Comparison of ENCODE assay signal across 7 mouse cellular contexts in the genomic region with DNA sequence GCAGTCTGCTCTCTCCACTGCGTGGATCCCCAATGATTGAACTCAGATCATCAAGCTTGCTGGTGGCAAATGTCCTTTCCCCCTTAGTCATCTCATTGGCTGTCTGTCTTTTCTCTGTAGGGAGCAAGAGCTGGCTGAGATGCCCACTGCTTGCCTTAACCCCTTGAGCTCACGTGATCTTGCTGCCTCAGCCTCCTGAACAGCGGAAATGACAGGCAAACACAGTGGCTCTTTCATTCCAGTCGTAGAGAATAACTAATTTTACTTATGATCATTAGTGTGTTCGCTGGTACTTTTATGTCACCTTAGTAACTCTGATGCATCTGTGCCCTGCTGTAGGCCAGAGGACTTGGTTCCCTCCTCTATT.
DNase-seq lines count a peak whose midpoint lies in the region; ATAC-seq and TF ChIP-seq lines count a peak whose summit lies in the region.

No protein-coding gene starts in this region.

- no peak for ATAC-seq in lung, embryonic 15.5 days (ENCODE audit: borderline replicate concordance, extremely low read depth, low FRiP score, low TSS enrichment)
- no peak for ATAC-seq in limb, embryonic 12.5 days (ENCODE audit: insufficient number of reproducible peaks, insufficient read depth, low FRiP score, low TSS enrichment, low read depth)

- 0 out of 2 replicates have a peak overlapping the region, but pooled peaks have one; percentile 78 for H3K27ac ChIP-seq in lung, embryonic 15.5 days
- H3K27ac ChIP-seq in forebrain, embryonic 10.5 days, result peak overlapping the region; percentile 77
- peak overlapping the region; percentile 64; the same call in 1 of the 2 replicates for H3K27ac ChIP-seq in limb, embryonic 12.5 days
- H3K27ac ChIP-seq in small intestine, adult 2 months (ENCODE audit: insufficient read depth, low read depth, low read length), result no peak overlapping the region

- H3K9me3 ChIP-seq in lung, embryonic 15.5 days, result no peaks in the 10 kb centered on the region
- H3K9me3 ChIP-seq in forebrain, embryonic 10.5 days, result no peaks in the 10 kb centered on the region
- no peaks in the 10 kb centered on the region for H3K9me3 ChIP-seq in limb, embryonic 12.5 days

- 67% methylated on average over 5 of the region's 5 CpGs for WGBS in lung, embryonic 15.5 days
- WGBS in forebrain, embryonic 10.5 days, result 64% methylated on average over 5 of the region's 5 CpGs
- WGBS in limb, embryonic 12.5 days, result 62% methylated on average over 5 of the region's 5 CpGs
- 61% methylated on average over 5 of the region's 5 CpGs for WGBS in small intestine, adult 2 months

- H3K27me3 ChIP-seq in lung, embryonic 15.5 days, result no peaks in the 10 kb centered on the region
- peaks cover 21% of the 10 kb centered on the region for H3K27me3 ChIP-seq in forebrain, embryonic 10.5 days (ENCODE audit: poor library complexity, severe bottlenecking)
- no peaks in the 10 kb centered on the region for H3K27me3 ChIP-seq in limb, embryonic 12.5 days
- no peaks in the 10 kb centered on the region for H3K27me3 ChIP-seq in small intestine, adult 2 months (ENCODE audit: control insufficient read depth, insufficient read depth, low read length)

- no peak overlapping the region for H3K9ac ChIP-seq in lung, embryonic 15.5 days
- peak overlapping the region; percentile 57; the same call in 1 of the 2 replicates for H3K9ac ChIP-seq in limb, embryonic 12.5 days (replicated peaks)

- peaks cover 17% of the 10 kb centered on the region for H3K4me1 ChIP-seq in lung, embryonic 15.5 days
- H3K4me1 ChIP-seq in forebrain, embryonic 10.5 days, result peaks cover 14% of the 10 kb centered on the region
- peaks cover 2% of the 10 kb centered on the region for H3K4me1 ChIP-seq in limb, embryonic 12.5 days (replicated peaks)
- H3K4me1 ChIP-seq in small intestine, adult 2 months (ENCODE audit: control insufficient read depth, insufficient read depth, insufficient read length, low read length), result peaks cover 4% of the 10 kb centered on the region

- peak overlapping the region; percentile 66 for H3K4me2 ChIP-seq in lung, embryonic 15.5 days
- H3K4me2 ChIP-seq in limb, embryonic 12.5 days, result peak overlapping the region; percentile 60

- TF ChIP-seq CTCF in small intestine, adult 2 months (IDR thresholded peaks at IDR 0.05; ENCODE audit: extremely low read depth, insufficient read length, insufficient replicate concordance, low read depth, low read length), result no peak

- peak overlapping the region; percentile 47 for H3K4me3 ChIP-seq in lung, embryonic 15.5 days
- peak overlapping the region; percentile 50 for H3K4me3 ChIP-seq in forebrain, embryonic 10.5 days
- no peak overlapping the region for H3K4me3 ChIP-seq in limb, embryonic 12.5 days (replicated peaks)
- peak overlapping the region; percentile 43 for H3K4me3 ChIP-seq in small intestine, adult 2 months (ENCODE audit: low read depth, low read length)

- H3K36me3 ChIP-seq in lung, embryonic 15.5 days, result no peaks in the 10 kb centered on the region
- no peaks in the 10 kb centered on the region for H3K36me3 ChIP-seq in forebrain, embryonic 10.5 days (replicated peaks)
- no peaks in the 10 kb centered on the region for H3K36me3 ChIP-seq in limb, embryonic 12.5 days
- no peaks in the 10 kb centered on the region for H3K36me3 ChIP-seq in small intestine, adult 2 months (ENCODE audit: control insufficient read depth, insufficient read depth, low read length)

- no peak for DNase-seq in lung, postnatal 14 days
- DNase-seq in forebrain, embryonic 10.5 days (ENCODE audit: extremely low spot score, low spot score), result no peak
- DNase-seq in layer of hippocampus, postnatal 25 days (ENCODE audit: extremely low spot score in 1 of 2, low spot score in 1 of 2), result no peak
- DNase-seq in gastrocnemius, adult 8-10 months (ENCODE audit: low spot score in 2 of 2), result no peak

- TF ChIP-seq POLR2A in small intestine, adult 2 months (IDR thresholded peaks at IDR 0.05; ENCODE audit: low read depth, low read length), result no peak
